Mouse (Mus musculus): Measurements from ENCODE around the gene Reg2. TPM values are rescaled to one million over a fixed set of nuclear protein-coding genes. Genes with fewer than 3 reads are reported as not detected.

Gene Reg2
- polyA plus RNA-seq (2021; fragmentation: Nextera tagmentation), result not detected in 2 replicates
- long read RNA-seq, experiment 1, result 0 reads
- long read RNA-seq, experiment 2, result 0 reads

DNA sequence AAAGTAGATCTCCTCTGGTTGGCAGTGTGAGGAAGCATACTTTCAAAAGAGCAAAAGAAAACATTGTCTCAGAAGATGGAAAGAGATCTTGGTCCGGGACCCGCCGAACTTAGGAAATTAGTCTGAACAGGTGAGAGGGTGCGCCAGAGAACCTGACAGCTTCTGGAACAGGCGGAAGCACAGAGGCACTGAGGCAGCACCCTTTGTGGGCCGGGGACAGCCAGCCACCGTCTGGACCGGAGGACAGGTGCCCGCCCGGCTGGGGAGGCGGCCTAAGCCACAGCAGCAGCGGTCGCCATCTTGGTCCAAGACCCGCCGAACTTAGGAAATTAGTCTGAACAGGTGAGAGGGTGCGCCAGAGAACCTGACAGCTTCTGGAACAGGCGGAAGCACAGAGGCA lies at the start of gene Reg2:
TSS of gene Reg2 (plus strand) at position 301 of the 400 bp plus-strand sequence.

DNA sequence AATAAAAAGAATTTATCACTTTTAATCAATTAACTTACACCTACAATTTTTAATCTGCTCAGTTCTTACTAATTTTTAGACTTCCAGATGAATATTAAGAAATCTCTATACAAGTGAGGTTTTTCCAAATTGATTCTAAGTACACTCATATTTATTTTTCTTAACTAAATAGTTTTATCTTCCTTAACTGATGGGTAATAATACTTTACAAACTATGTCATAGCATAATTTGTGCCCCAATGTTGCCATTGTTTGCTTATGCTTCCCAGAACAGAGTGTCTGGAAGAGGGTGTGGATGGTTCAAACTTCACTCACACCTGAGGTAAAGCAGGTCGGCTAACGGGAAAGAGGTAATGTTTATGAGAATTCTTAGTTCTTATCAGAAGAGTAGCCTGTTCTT lies 25.1 kb upstream of the Reg2 start, which contains the start of gene Reg3b:
TSS of gene Reg3b (plus strand) at position 301 of the 400 bp plus-strand sequence.

DNA sequence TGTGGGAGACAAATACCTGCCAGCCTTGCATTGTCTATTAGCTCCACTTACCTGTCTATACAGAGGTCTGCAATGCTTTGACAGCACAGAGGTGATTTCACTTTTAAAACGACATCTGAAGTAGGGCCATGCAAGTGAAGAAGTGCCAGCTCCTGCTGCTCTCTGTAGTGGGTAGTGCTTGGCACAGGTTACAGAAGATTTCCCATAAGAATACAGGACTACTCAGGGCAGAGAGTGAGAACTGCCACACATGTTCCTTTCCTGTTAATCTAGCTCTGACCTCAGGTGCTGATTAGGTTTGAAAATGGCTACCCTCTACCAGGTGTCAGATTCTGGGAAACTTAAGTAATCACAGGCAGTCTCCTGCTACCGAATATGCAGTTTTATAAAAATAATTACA lies 16.7 kb upstream of the Reg2 start, which contains the start of gene Reg3d:
TSS of gene Reg3d (minus strand) at position 101 of the 400 bp plus-strand sequence.

DNA sequence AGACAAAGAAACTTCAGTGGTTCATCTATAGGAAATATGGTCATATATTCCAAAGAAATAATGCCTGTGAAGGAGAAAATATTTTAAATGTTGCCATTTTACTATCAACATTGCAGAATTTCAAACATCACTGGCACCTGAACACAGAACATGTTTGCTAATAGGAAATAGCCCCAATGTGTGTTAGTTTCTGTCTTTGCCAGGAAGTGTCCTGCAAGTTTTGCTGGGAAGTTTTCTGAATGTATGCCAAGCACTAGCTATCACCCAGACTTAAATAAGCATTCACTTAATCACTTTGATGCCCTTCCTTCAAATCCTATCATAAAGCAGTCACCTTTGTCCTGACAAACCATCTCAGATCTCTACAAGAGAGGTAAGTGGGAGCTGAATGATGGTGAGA lies 15.0 kb upstream of the Reg2 start, which contains the start of gene Reg3a:
TSS of gene Reg3a (plus strand) at position 301 of the 400 bp plus-strand sequence.

DNA sequence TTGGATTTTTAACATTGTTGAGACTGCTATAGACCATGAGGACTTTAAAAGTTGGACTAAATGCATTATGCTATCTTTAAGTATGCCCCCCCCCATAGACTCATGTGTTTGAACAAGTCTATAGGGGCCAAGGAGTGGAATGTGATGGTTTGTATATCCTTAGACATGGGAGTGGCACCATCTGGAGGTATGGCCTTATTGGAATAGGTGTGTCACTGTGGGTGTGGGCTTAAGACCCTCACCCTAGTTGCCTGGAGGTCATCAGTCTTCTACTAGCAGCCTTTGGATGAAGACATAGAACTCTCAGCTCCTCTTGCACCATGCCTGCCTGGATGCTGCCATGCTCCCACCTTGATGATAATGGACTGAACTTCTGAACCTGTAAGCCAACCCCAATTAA lies 27.0 kb downstream of the Reg2 start, which contains the start of gene Reg1:
TSS of gene Reg1 (plus strand) at position 301 of the 400 bp plus-strand sequence.

Other genes starting within 250 kb of the Reg2 start
- gene Reg3b, start 25.0 kb upstream of the Reg2 start, polyA plus RNA-seq (2021; fragmentation: Nextera tagmentation), result 0.19 TPM in 1 of 2 replicates, not detected in the other
- gene Reg3d, start 16.8 kb upstream of the Reg2 start, polyA plus RNA-seq (2021; fragmentation: Nextera tagmentation), result not detected in 2 replicates
- not detected in 2 replicates for gene Reg3a, start 14.9 kb upstream of the Reg2 start, polyA plus RNA-seq (2021; fragmentation: Nextera tagmentation)
- not detected in 2 replicates for gene Reg1, start 27.1 kb downstream of the Reg2 start, polyA plus RNA-seq (2021; fragmentation: Nextera tagmentation)
- gene Reg3g, start 73.2 kb downstream of the Reg2 start, polyA plus RNA-seq (2021; fragmentation: Nextera tagmentation), result not detected in 2 replicates